Mouse (Mus musculus): ENCODE measurements around the gene Zfp704.

GRCm38 (mm10) chr3:9515527-9515926 is 94.4 kb downstream of the Zfp704 start:
- no peak for TF ChIP-seq CTCF (conservative IDR thresholded peaks at IDR 0.05; ENCODE audit: low read length)
- TF ChIP-seq NANOG (IDR thresholded peaks at IDR 0.05; ENCODE audit: borderline replicate concordance, low read length), result no peak
- TF ChIP-seq POU5F1 (IDR thresholded peaks at IDR 0.05; ENCODE audit: borderline replicate concordance, low read length), result no peak
